In genomic region chr11:69197194-69197593, GRCm38 (mm10) we compare ENCODE assay signal across 8 mouse cellular contexts. TPM values are rescaled to one million over a fixed set of nuclear protein-coding genes. Genes with fewer than 3 reads are reported as not detected.
DNase-seq lines count a peak whose midpoint lies in the region; ATAC-seq and TF ChIP-seq lines count a peak whose summit lies in the region.

No protein-coding gene starts in this region.

- TF ChIP-seq CTCF in kidney, adult 2 months (conservative IDR thresholded peaks at IDR 0.05; ENCODE audit: insufficient read depth, insufficient read length, low read depth, low read length), result no peak

- no peak overlapping the region for H3K27ac ChIP-seq in kidney, adult 2 months (ENCODE audit: insufficient read depth, low read depth, low read length)
- no peak overlapping the region for H3K27ac ChIP-seq in forebrain, embryonic 16.5 days (ENCODE audit: low read length)
- H3K27ac ChIP-seq in midbrain, embryonic 10.5 days (replicated peaks), result peak overlapping the region; percentile 38; the same call in 1 of the 2 replicates

- TF ChIP-seq POLR2A in kidney, adult 2 months (IDR thresholded peaks at IDR 0.05; ENCODE audit: low read depth, low read length), result no peak

- H3K9ac ChIP-seq in forebrain, embryonic 16.5 days (replicated peaks; ENCODE audit: low read depth, low read length), result peak overlapping the region; percentile 35; the same call in 1 of the 2 replicates

- no peak for ATAC-seq in forebrain, embryonic 16.5 days

- no peaks in the 10 kb centered on the region for H3K4me1 ChIP-seq in kidney, adult 2 months (ENCODE audit: control insufficient read depth, insufficient read depth, low read length)
- H3K4me1 ChIP-seq in forebrain, embryonic 16.5 days (replicated peaks; ENCODE audit: control insufficient read depth, insufficient read depth, low read length), result peaks cover 6% of the 10 kb centered on the region
- peaks cover 14% of the 10 kb centered on the region for H3K4me1 ChIP-seq in midbrain, embryonic 10.5 days

- DNase-seq in kidney, adult 2 months, result no peak
- DNase-seq in kidney, adult 8-10 months, result no peak
- DNase-seq in T-cell, adult 2 months (ENCODE audit: low spot score), result peak; percentile 56
- no peak for DNase-seq in midbrain, embryonic 10.5 days (ENCODE audit: low spot score)
- no peak for DNase-seq in ovary, adult 18-20 months (ENCODE audit: low spot score)
- no peak for DNase-seq in frontal cortex, postnatal 14 days (ENCODE audit: low spot score in 2 of 2)
- DNase-seq in layer of hippocampus, postnatal 36 days, result no peak

- H3K9me3 ChIP-seq in forebrain, embryonic 16.5 days (ENCODE audit: control insufficient read depth, low read length), result no peaks in the 10 kb centered on the region
- H3K9me3 ChIP-seq in midbrain, embryonic 10.5 days (replicated peaks), result no peaks in the 10 kb centered on the region

- H3K4me3 ChIP-seq in kidney, adult 2 months (ENCODE audit: insufficient read depth, low read depth, low read length), result peak overlapping the region; percentile 7; the same call in 1 of the 2 replicates
- peak overlapping the region; percentile 30 for H3K4me3 ChIP-seq in forebrain, embryonic 16.5 days (replicated peaks; ENCODE audit: low read length)
- H3K4me3 ChIP-seq in midbrain, embryonic 10.5 days, result peak overlapping the region; percentile 45

- no peaks in the 10 kb centered on the region for H3K27me3 ChIP-seq in kidney, adult 2 months (replicated peaks; ENCODE audit: control insufficient read depth, insufficient read depth, low read length)
- peaks cover 17% of the 10 kb centered on the region for H3K27me3 ChIP-seq in forebrain, embryonic 16.5 days (replicated peaks; ENCODE audit: control insufficient read depth, insufficient read depth, low read length)
- peaks cover 48% of the 10 kb centered on the region for H3K27me3 ChIP-seq in midbrain, embryonic 10.5 days (ENCODE audit: low read depth, poor library complexity, severe bottlenecking)

- WGBS in kidney, adult 2 months, result 3% methylated on average over 14 of the region's 14 CpGs
- WGBS in forebrain, embryonic 16.5 days, result 3% methylated on average over 14 of the region's 14 CpGs
- 2% methylated on average over 14 of the region's 14 CpGs for WGBS in midbrain, embryonic 10.5 days

- peak overlapping the region; percentile 49 for H3K4me2 ChIP-seq in forebrain, embryonic 16.5 days (ENCODE audit: low read length)

- H3K36me3 ChIP-seq in kidney, adult 2 months (ENCODE audit: control insufficient read depth, insufficient read depth, low read length), result no peaks in the 10 kb centered on the region
- no peaks in the 10 kb centered on the region for H3K36me3 ChIP-seq in forebrain, embryonic 16.5 days (ENCODE audit: control insufficient read depth, insufficient read depth)
- H3K36me3 ChIP-seq in midbrain, embryonic 10.5 days, result no peaks in the 10 kb centered on the region

RNA-seq across cellular contexts. Expression of gene Alox8, which starts 0.4 kb away (rescaled TPM):
- 0.05 and 0.08 TPM in 2 replicates for polyA plus RNA-seq in kidney, adult 2 months (2012; rRNA removed)
- 0.29 TPM in 1 of 2 replicates, not detected in the other for polyA plus RNA-seq in forebrain, embryonic 16.5 days (2015; fragmentation: Nextera tagmentation; extraction: Ambion mirVana)
- polyA plus RNA-seq in midbrain, embryonic 10.5 days (2016; fragmentation: Nextera tagmentation; extraction: Ambion mirVana), result 0.04 and 0.06 TPM in 2 replicates
- total RNA-seq in layer of hippocampus, postnatal 36 days (2021), result 1 to 10 TPM; 5.8 to 7.2 TPM

RNA-seq across cellular contexts. Expression of gene Gucy2e, which starts 39.6 kb away (rescaled TPM):
- polyA plus RNA-seq in kidney, adult 2 months (2012; rRNA removed), result 0.02 TPM in 1 of 2 replicates, not detected in the other
- polyA plus RNA-seq in forebrain, embryonic 16.5 days (2015; fragmentation: Nextera tagmentation; extraction: Ambion mirVana), result 0.56 and 0.68 TPM in 2 replicates
- 0.06 and 0.20 TPM in 2 replicates for polyA plus RNA-seq in midbrain, embryonic 10.5 days (2016; fragmentation: Nextera tagmentation; extraction: Ambion mirVana)
- total RNA-seq in layer of hippocampus, postnatal 36 days (2021), result 1 to 10 TPM; 1.9 TPM

RNA-seq across cellular contexts. Expression of gene Alox12b, which starts 40.4 kb away (rescaled TPM):
- 0.27 TPM in 2 replicates for polyA plus RNA-seq in kidney, adult 2 months (2012; rRNA removed)
- 0.12 TPM in 1 of 2 replicates, not detected in the other for polyA plus RNA-seq in forebrain, embryonic 16.5 days (2015; fragmentation: Nextera tagmentation; extraction: Ambion mirVana)
- polyA plus RNA-seq in midbrain, embryonic 10.5 days (2016; fragmentation: Nextera tagmentation; extraction: Ambion mirVana), result not detected in 2 replicates
- 1 to 10 TPM; 5.8 to 7.4 TPM for total RNA-seq in layer of hippocampus, postnatal 36 days (2021)
